Mouse (Mus musculus) G1E (cell line): ENCODE data around the gene Ascl5.

Source experiments
- CTCF ChIP-seq: IDR thresholded peaks from 2 replicates; pipeline ENCODE4 v1.5.1; 2012; ENCODE audit warnings: low read depth, low read length, inconsistent platforms, mixed read lengths
- GATA1 ChIP-seq: IDR thresholded peaks from 2 replicates; pipeline ENCODE4 v1.6.1; 2012; ENCODE audit warnings: borderline replicate concordance, low read length, inconsistent platforms, mixed read lengths
- POLR2AphosphoS5 ChIP-seq: IDR thresholded peaks from 2 replicates; pipeline ENCODE4 v1.6.1; 2012; ENCODE audit warnings: low read depth, low read length, inconsistent platforms; ENCODE audit not compliant: insufficient replicate concordance
- TAL1 ChIP-seq: conservative IDR thresholded peaks from 2 replicates; pipeline ENCODE4 v1.6.1; 2012; ENCODE audit warnings: low read depth, low read length, inconsistent platforms, mixed read lengths

DNA sequence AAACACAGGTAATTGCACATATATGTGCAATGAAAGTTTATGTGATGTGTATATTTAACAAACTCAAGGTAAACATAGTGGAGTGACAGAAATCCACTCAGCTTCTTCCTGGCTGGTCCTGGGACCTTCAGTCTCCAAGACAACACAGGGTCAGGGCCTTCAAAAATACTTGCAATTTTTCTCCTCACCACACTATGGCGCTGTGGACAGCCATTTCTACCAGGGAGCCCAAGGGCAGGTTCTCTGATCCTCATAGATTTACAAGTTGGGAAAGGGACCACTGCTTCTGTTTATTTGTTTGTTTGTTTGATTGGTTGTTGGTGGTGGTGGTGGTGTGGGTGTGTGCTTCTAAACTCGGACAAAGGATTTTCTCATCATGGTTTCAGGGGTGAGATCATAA is 3.2 kb upstream of the Ascl5 start:
- TF ChIP-seq CTCF (peak; percentile 62; the same call in 1 of the 2 replicates), GATA1 (no peak), TAL1 (no peak), POLR2AphosphoS5 (no peak)
